Mouse (Mus musculus): ENCODE data around the gene Nudt4. TPM values are rescaled to one million over a fixed set of nuclear protein-coding genes. Genes with fewer than 3 reads are reported as not detected.
"Not testable (repeated sequence)": the region's sequence is repeated elsewhere in the genome, so short reads cannot be mapped to it uniquely, and the experiment has no call there.

Gene Nudt4
- total and polyA plus RNA-seq, 2 experiments from 2014 or later: 58.5 to 65.9 TPM

- peak; percentile 77 for TF ChIP-seq CTCF (IDR thresholded peaks at IDR 0.05)
- no peaks in the 10 kb centered on the region for H3K9me3 ChIP-seq (ENCODE audit: low read length)
- no peak overlapping the region for H3K27ac ChIP-seq (ENCODE audit: low read depth, low read length)
- H3K4me2 ChIP-seq (ENCODE audit: low read depth, low read length, poor library complexity, severe bottlenecking): no peak overlapping the region
- no peaks in the 10 kb centered on the region for H3K27me3 ChIP-seq (ENCODE audit: insufficient read depth, low read length)
- no peak overlapping the region for H3K9ac ChIP-seq (replicated peaks; ENCODE audit: low read length, poor library complexity, severe bottlenecking)
- H3K36me3 ChIP-seq (ENCODE audit: insufficient read depth, low read length): no peaks in the 10 kb centered on the region
- H3K4me3 ChIP-seq (ENCODE audit: low read depth, low read length): no peak overlapping the region
- ATAC-seq (ENCODE audit: low FRiP score) (no peak), DNase-seq (ENCODE audit: low spot score) (peak; percentile 38)
- peaks cover 7% of the 10 kb centered on the region; the same call in 1 of the 2 replicates for H3K4me1 ChIP-seq (ENCODE audit: insufficient read depth, low read length)
- WGBS: 94% methylated on average over 5 of the region's 5 CpGs
These were observed 6.6 kb downstream of the Nudt4 start for GRCm38 (mm10) chr10:95557337-95557828.

- H3K4me1 ChIP-seq (ENCODE audit: insufficient read depth, low read length): peaks cover 2% of the 10 kb centered on the region; the same call in 1 of the 2 replicates
- no peaks in the 10 kb centered on the region for H3K9me3 ChIP-seq (ENCODE audit: low read length)
- H3K27me3 ChIP-seq (ENCODE audit: insufficient read depth, low read length): no peaks in the 10 kb centered on the region
- no peak overlapping the region for H3K4me3 ChIP-seq (ENCODE audit: low read depth, low read length)
- 88% methylated on average over 11 of the region's 11 CpGs for whole genome bisulfite sequencing
- no peak for TF ChIP-seq CTCF (IDR thresholded peaks at IDR 0.05)
- no peak overlapping the region for H3K9ac ChIP-seq (replicated peaks; ENCODE audit: low read length, poor library complexity, severe bottlenecking)
- H3K27ac ChIP-seq (ENCODE audit: low read depth, low read length): no peak overlapping the region
- H3K4me2 ChIP-seq (ENCODE audit: low read depth, low read length, poor library complexity, severe bottlenecking): no peak overlapping the region
- no peak for ATAC-seq (ENCODE audit: low FRiP score)
- no peaks in the 10 kb centered on the region for H3K36me3 ChIP-seq (ENCODE audit: insufficient read depth, low read length)
- no peak for DNase-seq (ENCODE audit: low spot score)
These were observed 8.1 kb downstream of the Nudt4 start for GRCm38 (mm10) chr10:95555866-95556265.

GRCm38 (mm10) chr10:95552326-95552725 lies 11.6 kb downstream of the Nudt4 start:
- H3K9ac ChIP-seq (replicated peaks; ENCODE audit: low read length, poor library complexity, severe bottlenecking): no peak overlapping the region
- H3K9me3 ChIP-seq (ENCODE audit: low read length): no peaks in the 10 kb centered on the region
- H3K36me3 ChIP-seq (ENCODE audit: insufficient read depth, low read length): peaks cover 3% of the 10 kb centered on the region; the same call in 1 of the 2 replicates
- no peak for ATAC-seq (ENCODE audit: low FRiP score)
- no peak overlapping the region for H3K4me3 ChIP-seq (ENCODE audit: low read depth, low read length)
- H3K27me3 ChIP-seq (ENCODE audit: insufficient read depth, low read length): no peaks in the 10 kb centered on the region
- TF ChIP-seq CTCF (IDR thresholded peaks at IDR 0.05): no peak
- no peak overlapping the region for H3K27ac ChIP-seq (ENCODE audit: low read depth, low read length)
- no peaks in the 10 kb centered on the region for H3K4me1 ChIP-seq (ENCODE audit: insufficient read depth, low read length)
- no peak for DNase-seq (ENCODE audit: low spot score)
- H3K4me2 ChIP-seq (ENCODE audit: low read depth, low read length, poor library complexity, severe bottlenecking): no peak overlapping the region
- WGBS: 48% methylated on average over 3 of the region's 3 CpGs

GRCm38 (mm10) chr10:95551752-95552151 lies 12.2 kb downstream of the Nudt4 start:
- Histone ChIP-seq H3K4me3 (ENCODE audit: low read depth, low read length) (no peak overlapping the region), H3K27ac (ENCODE audit: low read depth, low read length) (no peak overlapping the region)

GRCm38 (mm10) chr10:95550506-95550905 lies 13.4 kb downstream of the Nudt4 start:
- TF ChIP-seq CTCF (IDR thresholded peaks at IDR 0.05): peak; percentile 81
- Histone ChIP-seq H3K36me3 (ENCODE audit: insufficient read depth, low read length) (peaks cover 3% of the 10 kb centered on the region; the same call in 1 of the 2 replicates), H3K4me1 (ENCODE audit: insufficient read depth, low read length) (no peaks in the 10 kb centered on the region), H3K9me3 (ENCODE audit: low read length) (no peaks in the 10 kb centered on the region), H3K27ac (ENCODE audit: low read depth, low read length) (no peak overlapping the region), H3K4me3 (ENCODE audit: low read depth, low read length) (no peak overlapping the region), H3K9ac (replicated peaks; ENCODE audit: low read length, poor library complexity, severe bottlenecking) (no peak overlapping the region), H3K4me2 (ENCODE audit: low read depth, low read length, poor library complexity, severe bottlenecking) (no peak overlapping the region), H3K27me3 (ENCODE audit: insufficient read depth, low read length) (no peaks in the 10 kb centered on the region)
- no peak for ATAC-seq (ENCODE audit: low FRiP score)
- WGBS: 38% methylated on average over 1 of the region's 1 CpGs
- peak; percentile 42 for DNase-seq (ENCODE audit: low spot score)

More at GRCm38 (mm10) chr10:95551752-95552151, 12.2 kb downstream of the Nudt4 start:
- Histone ChIP-seq H3K9me3 (ENCODE audit: low read length) (no peaks in the 10 kb centered on the region), H3K36me3 (ENCODE audit: insufficient read depth, low read length) (peaks cover 3% of the 10 kb centered on the region; the same call in 1 of the 2 replicates), H3K4me2 (ENCODE audit: low read depth, low read length, poor library complexity, severe bottlenecking) (no peak overlapping the region), H3K27me3 (ENCODE audit: insufficient read depth, low read length) (no peaks in the 10 kb centered on the region), H3K9ac (replicated peaks; ENCODE audit: low read length, poor library complexity, severe bottlenecking) (no peak overlapping the region), H3K4me1 (ENCODE audit: insufficient read depth, low read length) (no peaks in the 10 kb centered on the region)
- peak; percentile 49 for DNase-seq (ENCODE audit: low spot score)
- TF ChIP-seq CTCF (IDR thresholded peaks at IDR 0.05): peak; percentile 73
- no peak for ATAC-seq (ENCODE audit: low FRiP score)

GRCm38 (mm10) chr10:95549080-95549479 lies 14.9 kb downstream of the Nudt4 start:
- ATAC-seq (ENCODE audit: low FRiP score); H3K36me3 ChIP-seq (ENCODE audit: insufficient read depth, low read length); H3K27ac ChIP-seq (ENCODE audit: low read depth, low read length); H3K9me3 ChIP-seq (ENCODE audit: low read length); H3K4me1 ChIP-seq (ENCODE audit: insufficient read depth, low read length); H3K4me2 ChIP-seq (ENCODE audit: low read depth, low read length, poor library complexity, severe bottlenecking); H3K9ac ChIP-seq (replicated peaks; ENCODE audit: low read length, poor library complexity, severe bottlenecking); H3K27me3 ChIP-seq (ENCODE audit: insufficient read depth, low read length); H3K4me3 ChIP-seq (ENCODE audit: low read depth, low read length); DNase-seq (ENCODE audit: low spot score): not testable (repeated sequence)
- 76% methylated on average over 5 of the region's 5 CpGs for WGBS

All from midbrain, postnatal 0 days (tissue).